Mouse (Mus musculus) kidney, embryonic 16.5 days (tissue): ENCODE measurements around the gene Cd47. TPM values are rescaled to one million over a fixed set of nuclear protein-coding genes. Genes with fewer than 3 reads are reported as not detected.

Source experiments
- ATAC-seq: fragments of 200-750 bp; cut with Nextera tagmentation; 2 replicates; pipeline ENCODE4 v1.8.0; 2017; ENCODE audit warnings: moderate TSS enrichment; ENCODE audit not compliant: low FRiP score, low TSS enrichment
- H3K27ac ChIP-seq: fragments of 300-500 bp; sonication (generic); 2 replicates; pipeline ENCODE4 v1.5.1; 2014; ENCODE audit warnings: low read length
- H3K27me3 ChIP-seq: fragments of 300-500 bp; sonication (generic); 2 replicates; pipeline ENCODE4 v1.6.1; 2014; ENCODE audit warnings: low read length, control low read depth, mixed read lengths; ENCODE audit not compliant: insufficient read depth
- H3K36me3 ChIP-seq: fragments of 300-500 bp; sonication (generic); 2 replicates; pipeline ENCODE4 v1.6.1; 2014; ENCODE audit warnings: low read length, control low read depth, mixed read lengths; ENCODE audit not compliant: insufficient read depth
- H3K4me1 ChIP-seq: fragments of 300-500 bp; sonication (generic); 2 replicates; pipeline ENCODE4 v1.6.1; 2014; ENCODE audit warnings: low read length, control low read depth, mixed read lengths; ENCODE audit not compliant: insufficient read depth
- H3K4me2 ChIP-seq: fragments of 300-500 bp; sonication (generic); replicated peaks from 2 replicates; pipeline ENCODE4 v1.6.1; 2014; ENCODE audit warnings: low read depth, low read length
- H3K4me3 ChIP-seq: fragments of 300-500 bp; sonication (generic); 2 replicates; pipeline ENCODE4 v1.5.1; 2014; ENCODE audit warnings: mild to moderate bottlenecking, low read length
- H3K9ac ChIP-seq: fragments of 300-500 bp; sonication (generic); replicated peaks from 2 replicates; pipeline ENCODE4 v1.6.1; 2014; ENCODE audit warnings: low read length
- H3K9me3 ChIP-seq: fragments of 300-500 bp; sonication (generic); 2 replicates; pipeline ENCODE4 v1.6.1; 2016; ENCODE audit warnings: low read length, control low read depth
- WGBS: fragments of 180-500 bp; shearing (Covaris S2); extraction: QIAGEN DNeasy Blood & Tissue Kit; methylation state at CpG from one replicate; pipeline ENCODE4 v1.1.7; 2014; 5-methylcytosine and 5-hydroxymethylcytosine counted together
- polyA plus RNA-seq: library from polyadenylated mRNA; unstranded; fragments of >200 nt; fragmentation: Nextera tagmentation; extraction: Ambion mirVana; gene quantifications from 2 replicates; pipeline ENCODE4 v1.2.1, GENCODE M21; 2015

Cd47 gene
- polyA plus RNA-seq, 1 experiment from 2014 or later: 78.0 TPM

DNA sequence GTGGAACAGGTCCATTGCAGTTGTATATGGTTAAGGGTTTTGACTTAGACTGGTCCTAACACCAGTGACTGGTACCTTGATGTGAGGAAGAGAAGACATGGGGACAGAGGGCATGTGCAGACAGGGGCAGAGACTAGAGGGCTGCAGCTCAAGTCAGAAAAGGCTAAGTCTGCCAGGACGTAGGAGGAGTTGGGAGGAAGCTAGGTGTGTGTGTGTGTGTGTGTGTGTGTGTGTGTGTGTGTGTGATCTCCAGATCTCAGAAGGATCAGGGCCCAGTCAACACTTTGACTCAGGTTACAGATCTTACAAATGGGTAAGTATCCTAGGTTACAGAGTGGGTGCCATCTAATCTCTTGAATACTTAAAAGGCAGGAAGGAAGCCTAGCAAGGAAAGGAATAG lies 48.3 kb downstream of the Cd47 start:
- no peak overlapping the region for H3K9ac ChIP-seq
- H3K27me3 ChIP-seq: no peaks in the 10 kb centered on the region
- H3K4me3 ChIP-seq: no peak overlapping the region
- H3K36me3 ChIP-seq: no peaks in the 10 kb centered on the region
- 67% methylated on average over 1 of the region's 1 CpGs for WGBS
- H3K4me2 ChIP-seq: no peak overlapping the region
- H3K27ac ChIP-seq: no peak overlapping the region
- 0 out of 2 replicates have a peak, but pooled peaks cover 2% of the 10 kb centered on the region for H3K9me3 ChIP-seq
- no peaks in the 10 kb centered on the region for H3K4me1 ChIP-seq
- no peak for ATAC-seq

DNA sequence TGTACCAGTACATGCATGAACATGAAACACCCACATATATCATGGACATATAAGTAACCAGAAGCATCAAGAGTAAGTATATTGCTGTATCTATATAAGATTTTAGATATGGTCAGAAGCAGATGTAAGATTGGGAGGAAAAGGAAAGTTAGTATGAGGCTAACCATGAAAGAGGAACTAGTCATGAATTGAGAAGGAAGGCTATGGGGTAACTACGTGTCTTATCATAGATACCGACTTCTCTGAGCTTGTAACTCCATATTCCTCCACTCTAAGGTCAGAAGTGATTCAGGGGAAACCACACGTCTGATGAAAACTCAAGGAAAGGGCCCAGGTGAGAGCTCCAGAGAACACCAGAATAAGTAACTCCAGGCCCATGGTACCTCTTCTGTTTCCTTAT lies 52.6 kb downstream of the Cd47 start:
- H3K36me3 ChIP-seq: no peaks in the 10 kb centered on the region

DNA sequence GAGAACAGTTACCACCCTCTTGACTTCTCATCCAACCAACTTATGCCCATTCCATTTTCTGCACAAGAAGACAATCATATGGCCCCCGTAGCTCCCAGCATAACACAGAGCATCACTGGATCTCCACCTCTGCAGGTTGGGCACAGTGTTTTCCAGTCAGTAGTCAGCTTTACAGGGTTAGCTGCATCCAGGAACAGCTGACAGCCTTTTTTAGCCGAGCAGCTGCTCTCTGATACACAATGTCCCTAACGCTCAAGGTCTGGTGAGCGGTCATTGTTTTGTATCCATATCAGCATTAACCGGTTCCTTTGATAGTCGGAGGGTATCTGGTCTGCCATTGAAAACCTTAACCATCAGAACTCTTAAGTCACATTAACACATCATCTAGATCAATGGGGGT lies 53.3 kb downstream of the Cd47 start:
- H3K9me3 ChIP-seq: no peaks in the 10 kb centered on the region
- H3K9ac ChIP-seq: no peak overlapping the region
- peaks cover 12% of the 10 kb centered on the region for H3K4me1 ChIP-seq
- no peak overlapping the region for H3K4me2 ChIP-seq
- no peaks in the 10 kb centered on the region for H3K27me3 ChIP-seq
- 95% methylated on average over 6 of the region's 6 CpGs for WGBS
- no peak overlapping the region for H3K27ac ChIP-seq
- ATAC-seq: no peak
- H3K4me3 ChIP-seq: no peak overlapping the region
- no peaks in the 10 kb centered on the region for H3K36me3 ChIP-seq

More for the DNA sequence above, 52.6 kb downstream of the Cd47 start:
- Histone ChIP-seq H3K4me2 (no peak overlapping the region), H3K27me3 (no peaks in the 10 kb centered on the region), H3K4me1 (peaks cover 5% of the 10 kb centered on the region; the same call in 1 of the 2 replicates), H3K4me3 (no peak overlapping the region), H3K9me3 (no peaks in the 10 kb centered on the region), H3K27ac (no peak overlapping the region), H3K9ac (no peak overlapping the region)
- WGBS: 92% methylated on average over 3 of the region's 3 CpGs
- ATAC-seq: no peak

DNA sequence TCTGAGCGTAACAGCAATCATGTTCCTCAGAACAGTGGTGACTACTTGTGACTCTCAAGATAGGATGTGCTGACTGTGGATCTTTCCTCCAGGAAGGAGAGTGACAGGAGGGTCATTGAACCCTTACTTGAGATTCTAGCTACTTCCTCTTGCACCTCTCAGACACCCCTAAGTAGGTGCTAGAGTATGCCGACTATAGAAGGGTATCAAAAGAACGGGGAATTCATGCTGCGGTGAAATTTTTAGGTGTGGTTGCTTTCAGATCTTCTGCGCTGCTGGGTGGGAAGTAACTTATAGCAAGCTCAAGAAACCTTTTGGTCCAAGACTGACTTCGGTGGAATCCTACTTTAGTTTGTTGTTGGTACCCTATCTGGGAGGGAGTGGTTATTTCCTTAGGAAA lies 53.9 kb downstream of the Cd47 start:
- Histone ChIP-seq H3K4me3 (no peak overlapping the region), H3K4me2 (peak overlapping the region; percentile 56)

DNA sequence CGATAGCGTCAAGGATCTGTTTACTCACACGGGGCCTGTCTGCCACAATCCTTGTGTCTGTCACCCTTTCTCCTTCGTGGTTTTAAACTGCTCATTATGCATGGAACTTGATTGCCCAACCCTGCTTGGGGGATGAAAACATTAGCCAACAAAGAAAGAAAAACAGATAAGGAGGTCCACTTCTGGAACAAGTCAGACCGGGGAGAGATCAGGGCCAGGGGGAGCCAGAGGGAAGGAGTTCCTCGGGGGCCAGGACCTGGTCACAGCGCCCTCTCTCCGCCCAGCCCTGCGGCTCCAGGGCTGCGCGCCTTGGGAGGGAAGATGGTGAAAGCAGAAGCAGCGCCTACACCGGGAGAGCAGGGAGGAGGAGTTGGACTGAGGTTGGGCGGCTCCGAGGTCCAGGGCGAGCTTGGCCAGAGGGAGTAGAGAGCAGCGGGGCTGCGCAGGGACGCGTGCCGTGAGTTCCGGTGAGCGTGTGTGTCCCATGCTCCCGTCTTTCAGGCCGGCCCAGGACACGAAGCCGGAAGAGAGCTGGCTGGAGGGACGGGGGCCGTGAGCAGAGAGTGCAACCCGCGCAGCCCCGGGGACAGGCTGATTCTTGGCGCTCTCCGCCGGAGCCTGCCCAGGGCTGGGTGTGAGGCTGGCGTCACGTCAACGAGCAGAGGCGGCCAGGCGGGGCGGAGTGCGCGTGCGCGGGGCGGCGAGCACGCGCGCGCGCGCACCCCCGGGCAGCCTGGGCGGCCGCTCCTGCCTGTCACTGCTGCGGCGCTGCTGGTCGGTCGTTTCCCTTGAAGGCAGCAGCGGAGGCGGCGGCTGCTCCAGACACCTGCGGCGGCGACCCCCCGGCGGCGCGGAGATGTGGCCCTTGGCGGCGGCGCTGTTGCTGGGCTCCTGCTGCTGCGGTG lies 54.9 kb downstream of the Cd47 start:
- Histone ChIP-seq H3K9me3 (no peaks in the 10 kb centered on the region), H3K9ac (peak overlapping the region; percentile 91), H3K36me3 (no peaks in the 10 kb centered on the region), H3K27me3 (no peaks in the 10 kb centered on the region), H3K27ac (peak overlapping the region; percentile 99), H3K4me3 (peak overlapping the region; percentile 90), H3K4me2 (peak overlapping the region; percentile 56), H3K4me1 (peaks cover 17% of the 10 kb centered on the region)
- peak; percentile 98 for ATAC-seq
- WGBS: under 1% methylated on average over 66 of the region's 74 CpGs

More for the DNA sequence above, 53.9 kb downstream of the Cd47 start:
- H3K36me3 ChIP-seq: no peaks in the 10 kb centered on the region
- peaks cover 17% of the 10 kb centered on the region for H3K4me1 ChIP-seq
- no peak for ATAC-seq
- H3K27ac ChIP-seq: no peak overlapping the region
- H3K27me3 ChIP-seq: no peaks in the 10 kb centered on the region
- H3K9ac ChIP-seq: no peak overlapping the region
- no peaks in the 10 kb centered on the region for H3K9me3 ChIP-seq
- WGBS: 91% methylated on average over 6 of the region's 6 CpGs

DNA sequence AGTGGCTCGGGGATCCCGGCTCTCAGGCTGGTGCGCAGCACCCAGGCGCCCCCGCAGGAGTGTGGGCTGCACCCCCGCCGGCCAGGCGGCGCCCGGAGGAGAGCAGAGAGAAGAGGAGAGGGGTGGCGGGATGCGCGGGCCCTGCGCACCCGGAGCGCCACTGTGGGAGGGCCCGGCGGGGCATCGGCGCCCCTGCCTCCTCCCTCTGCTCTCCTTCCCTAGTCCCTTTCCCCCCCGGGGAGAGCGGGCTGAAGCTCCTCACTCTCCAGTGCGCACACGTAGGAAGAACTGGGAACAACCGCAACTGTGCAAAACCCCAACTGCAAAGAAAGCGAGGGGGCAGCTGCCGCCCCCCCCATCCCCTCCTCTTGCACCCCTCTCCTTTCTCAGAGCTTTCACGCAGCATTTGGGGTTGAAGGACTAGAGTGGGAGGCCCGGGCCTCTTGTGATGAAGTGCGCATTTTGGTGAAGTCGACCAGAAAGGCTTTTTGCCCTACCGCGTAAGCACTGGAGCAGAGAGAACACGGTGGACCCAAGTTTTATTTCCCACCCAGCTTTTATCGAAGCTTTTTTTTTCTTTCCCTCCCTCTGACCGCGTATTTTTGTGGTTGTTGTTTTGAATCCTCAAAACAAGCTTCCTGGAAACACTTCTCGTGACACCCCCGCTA lies 55.6 kb downstream of the Cd47 start:
- Histone ChIP-seq H3K27ac (peak overlapping the region; percentile 99), H3K4me1 (peaks cover 17% of the 10 kb centered on the region), H3K27me3 (no peaks in the 10 kb centered on the region), H3K4me3 (peak overlapping the region; percentile 90), H3K36me3 (no peaks in the 10 kb centered on the region), H3K4me2 (peak overlapping the region; percentile 56), H3K9ac (peak overlapping the region; percentile 91), H3K9me3 (no peaks in the 10 kb centered on the region)
- 0% methylated on average over 24 of the region's 39 CpGs for WGBS
- ATAC-seq: peak; percentile 85

DNA sequence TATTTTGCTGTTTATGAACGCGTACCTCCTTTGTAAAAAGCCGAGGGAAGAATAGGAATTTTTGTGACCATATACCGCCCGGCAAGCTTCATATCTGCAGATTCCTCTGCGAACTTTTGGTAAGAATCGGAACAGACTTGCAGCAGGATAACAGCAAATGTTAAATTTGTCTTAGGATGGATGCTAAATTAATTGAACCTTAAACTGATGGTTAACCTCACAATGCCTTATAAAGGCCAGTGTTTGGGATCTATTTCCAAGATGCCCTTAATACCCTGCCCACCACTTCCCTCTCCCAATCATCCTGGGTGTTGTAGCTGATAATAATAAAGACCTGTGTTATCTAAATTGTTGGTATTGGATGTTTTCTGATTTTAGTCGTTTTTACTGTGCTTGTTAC lies 56.3 kb downstream of the Cd47 start:
- 22% methylated on average over 8 of the region's 8 CpGs for WGBS
- Histone ChIP-seq H3K9ac (peak overlapping the region; percentile 91), H3K4me2 (peak overlapping the region; percentile 56), H3K4me1 (peaks cover 17% of the 10 kb centered on the region), H3K9me3 (no peaks in the 10 kb centered on the region), H3K27ac (peak overlapping the region; percentile 99; the same call in 1 of the 2 replicates), H3K36me3 (no peaks in the 10 kb centered on the region), H3K4me3 (peak overlapping the region; percentile 90), H3K27me3 (no peaks in the 10 kb centered on the region)
- ATAC-seq: no peak

DNA sequence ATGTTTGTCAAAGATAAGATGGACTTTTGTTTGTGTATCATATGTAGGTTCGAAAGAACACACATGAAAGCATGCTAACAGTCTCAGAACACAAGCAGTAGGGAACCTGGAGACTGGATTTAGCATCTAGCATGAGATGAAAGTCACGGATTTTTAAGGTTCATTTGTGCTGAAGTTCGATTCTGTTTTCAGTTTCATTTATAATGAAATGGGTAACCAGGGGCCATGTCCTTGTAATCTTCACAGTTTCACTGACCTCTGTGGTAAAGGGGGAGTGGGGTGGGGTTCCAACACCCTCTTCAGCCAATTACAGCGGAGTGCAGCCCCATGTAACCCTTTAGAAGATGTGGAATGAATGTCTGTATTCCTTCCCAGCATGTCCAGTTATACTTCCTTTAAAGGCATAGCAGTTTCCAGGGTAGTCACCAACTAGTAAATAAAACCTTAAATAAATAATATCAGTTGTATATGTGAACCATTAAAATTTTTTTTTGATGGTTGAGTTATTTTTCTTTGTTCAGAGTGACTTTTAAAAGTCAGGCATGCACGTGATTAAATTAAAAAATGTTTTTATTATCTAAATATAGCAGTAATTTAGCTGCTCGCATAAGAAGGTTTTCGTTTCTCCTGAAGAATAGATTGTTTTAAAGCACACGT lies 57.3 kb downstream of the Cd47 start:
- no peak overlapping the region; the same call in 1 of the 2 replicates for H3K9ac ChIP-seq
- H3K4me1 ChIP-seq: peaks cover 17% of the 10 kb centered on the region
- no peaks in the 10 kb centered on the region for H3K36me3 ChIP-seq
- 58% methylated on average over 8 of the region's 8 CpGs for WGBS
- no peak overlapping the region for H3K27ac ChIP-seq
- peak overlapping the region; percentile 20 for H3K4me3 ChIP-seq
- H3K4me2 ChIP-seq: peak overlapping the region; percentile 43
- no peaks in the 10 kb centered on the region for H3K9me3 ChIP-seq
- no peak for ATAC-seq
- no peaks in the 10 kb centered on the region for H3K27me3 ChIP-seq

DNA sequence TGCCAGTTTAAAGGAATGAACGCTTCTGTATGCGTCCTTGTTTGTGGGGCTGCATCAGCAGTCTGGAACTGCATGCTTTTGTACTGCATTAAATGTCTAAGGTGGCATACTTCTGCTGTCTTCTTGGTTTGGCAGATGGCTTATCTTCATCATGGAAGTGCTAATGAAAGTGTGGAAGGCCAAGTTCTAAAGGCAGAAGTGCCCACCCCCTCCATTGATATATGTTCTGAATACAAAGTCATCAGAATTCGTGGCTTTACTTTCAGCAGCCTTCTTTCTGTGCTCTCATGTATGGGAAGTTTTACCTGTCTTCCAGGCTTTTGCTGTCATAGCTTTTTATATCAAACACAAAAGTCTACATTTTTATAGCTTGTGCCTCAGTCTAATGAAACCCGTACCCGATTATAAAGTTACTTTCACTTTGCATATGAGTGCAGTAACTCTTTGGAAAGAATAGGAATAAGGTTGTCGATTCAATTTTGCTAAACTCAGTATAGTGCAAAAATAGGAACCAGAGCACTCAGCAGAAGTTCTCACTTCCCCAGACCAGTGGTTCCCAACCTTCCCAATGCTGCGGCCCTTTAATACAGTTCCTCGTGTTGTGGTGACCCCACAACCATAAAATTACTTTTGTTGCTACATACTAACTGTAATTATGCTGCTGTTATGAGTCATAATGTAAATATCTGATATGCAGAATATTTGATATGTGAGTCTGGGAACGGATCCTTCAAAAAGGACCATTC lies 58.0 kb downstream of the Cd47 start:
- Histone ChIP-seq H3K27ac (no peak overlapping the region), H3K4me3 (no peak overlapping the region), H3K36me3 (no peaks in the 10 kb centered on the region), H3K4me1 (peaks cover 17% of the 10 kb centered on the region), H3K9ac (no peak overlapping the region), H3K9me3 (no peaks in the 10 kb centered on the region), H3K4me2 (peak overlapping the region; percentile 14), H3K27me3 (no peaks in the 10 kb centered on the region)
- ATAC-seq: no peak
- 67% methylated on average over 9 of the region's 9 CpGs for WGBS
